In genomic region chr11:68158166-68158565, GRCm38 (mm10) we compare ENCODE assay signal across 31 mouse cellular contexts.
"Had no signal": no experiment of that assay in that cellular context is flagged by ENCODE, and none has a peak within 500 bp of the region (broad histone marks: within the 10 kb centered on the region; RNA-seq: fewer than 3 reads in every experiment).

No protein-coding gene starts in this region.

- H3K9me3 ChIP-seq: limb, embryonic 10.5 days; limb, embryonic 13.5 days; limb, embryonic 15.5 days; liver, embryonic 13.5 days; liver, embryonic 15.5 days; lung, embryonic 15.5 days; midbrain, embryonic 13.5 days; midbrain, embryonic 15.5 days; neural tube, embryonic 12.5 days had no signal

- H3K4me3 ChIP-seq: limb, embryonic 10.5 days; limb, embryonic 12.5 days; limb, embryonic 13.5 days; limb, embryonic 15.5 days; liver, embryonic 13.5 days; liver, embryonic 15.5 days; lung, embryonic 15.5 days; midbrain, embryonic 10.5 days; midbrain, embryonic 12.5 days; midbrain, embryonic 13.5 days; midbrain, embryonic 15.5 days; myocyte; neural tube, embryonic 12.5 days; neural tube, embryonic 13.5 days had no signal

- H3K9ac ChIP-seq: limb, embryonic 12.5 days; limb, embryonic 13.5 days; limb, embryonic 15.5 days; liver, embryonic 13.5 days; liver, embryonic 14.5 days; liver, embryonic 15.5 days; liver, postnatal 0 days; lung, embryonic 14.5 days; lung, embryonic 15.5 days; midbrain, embryonic 12.5 days; midbrain, embryonic 13.5 days; midbrain, embryonic 15.5 days; neural tube, embryonic 12.5 days; neural tube, embryonic 13.5 days had no signal

- H3K4me1 ChIP-seq: limb, embryonic 10.5 days; limb, embryonic 12.5 days; limb, embryonic 15.5 days; liver, embryonic 15.5 days; lung, embryonic 15.5 days; neural tube, embryonic 12.5 days had no signal

- ATAC-seq: liver, postnatal 0 days; lung, postnatal 0 days; midbrain, embryonic 13.5 days; midbrain, embryonic 15.5 days; midbrain, embryonic 16.5 days had no signal

- DNase-seq: left cerebral cortex, postnatal 4 days; liver; liver, embryonic 13.5 days; liver, postnatal 0 days; lung, adult 18-20 months; lung, adult 2 months; lung, embryonic 14.5 days; lung, postnatal 10 days; lung, postnatal 14 days; lung, postnatal 36 days; lung, postnatal 4 days; midbrain, embryonic 14.5 days had no signal

- H3K4me2 ChIP-seq: limb, embryonic 12.5 days; limb, embryonic 13.5 days; limb, embryonic 15.5 days; liver, embryonic 13.5 days; liver, embryonic 15.5 days; lung, embryonic 14.5 days; lung, embryonic 15.5 days; midbrain, embryonic 11.5 days; midbrain, embryonic 12.5 days; midbrain, embryonic 13.5 days; midbrain, embryonic 15.5 days; neural tube, embryonic 12.5 days; neural tube, embryonic 13.5 days had no signal

- H3K27me3 ChIP-seq: limb, embryonic 12.5 days; limb, embryonic 13.5 days; limb, embryonic 15.5 days; liver, embryonic 13.5 days; liver, embryonic 15.5 days; lung, embryonic 15.5 days; megakaryocyte, embryonic 14.5 days; midbrain, embryonic 15.5 days; neural tube, embryonic 12.5 days; neural tube, embryonic 13.5 days had no signal

- H3K36me3 ChIP-seq: limb, embryonic 10.5 days; limb, embryonic 12.5 days; limb, embryonic 13.5 days; limb, embryonic 15.5 days; liver, embryonic 13.5 days; liver, embryonic 15.5 days; lung, embryonic 15.5 days; midbrain, embryonic 12.5 days; midbrain, embryonic 13.5 days; midbrain, embryonic 15.5 days; neural tube, embryonic 13.5 days had no signal

- H3K27ac ChIP-seq: limb, embryonic 10.5 days; limb, embryonic 12.5 days; limb, embryonic 13.5 days; limb, embryonic 15.5 days; liver, embryonic 13.5 days; liver, embryonic 14.5 days; liver, embryonic 15.5 days; lung, embryonic 15.5 days; macrophage; midbrain, embryonic 13.5 days; midbrain, embryonic 15.5 days; neural tube, embryonic 12.5 days; neural tube, embryonic 13.5 days had no signal
